ENCODE assay signal across 9 mouse cellular contexts in genomic region chr10:80097275-80097674, GRCm38 (mm10). TPM values are rescaled to one million over a fixed set of nuclear protein-coding genes. Genes with fewer than 3 reads are reported as not detected.
A peak's percentile ranks its signal among the peaks of the same experiment; 100 is the strongest.
DNase-seq lines count a peak whose midpoint lies in the region; ATAC-seq lines count a peak whose summit lies in the region.
"Had no signal": no experiment of that assay in that cellular context is flagged by ENCODE, and none has a peak within 500 bp of the region (broad histone marks: within the 10 kb centered on the region; RNA-seq: fewer than 3 reads in every experiment).

No protein-coding gene starts in this region.

- 17% methylated on average over 7 of the region's 7 CpGs for WGBS in hindbrain, embryonic 12.5 days
- 26% methylated on average over 6 of the region's 7 CpGs for WGBS in hindbrain, embryonic 16.5 days
- WGBS in limb, embryonic 12.5 days = 14% methylated on average over 7 of the region's 7 CpGs

- ATAC-seq in hindbrain, embryonic 12.5 days (ENCODE audit: low FRiP score) = no peak
- no peak for ATAC-seq in hindbrain, embryonic 16.5 days
- no peak for ATAC-seq in limb, embryonic 12.5 days (ENCODE audit: insufficient number of reproducible peaks, insufficient read depth, low FRiP score, low TSS enrichment, low read depth)

- 0 out of 2 replicates have a peak overlapping the region, but pooled peaks have one; percentile 13 for H3K9ac ChIP-seq in hindbrain, embryonic 12.5 days
- no peak overlapping the region for H3K9ac ChIP-seq in hindbrain, embryonic 16.5 days (ENCODE audit: low read depth, low read length)
- H3K9ac ChIP-seq in limb, embryonic 12.5 days (replicated peaks) = peak overlapping the region; percentile 19; the same call in 1 of the 2 replicates
- H3K9ac ChIP-seq: neural tube, embryonic 13.5 days had no signal

- H3K36me3 ChIP-seq in hindbrain, embryonic 12.5 days = no peaks in the 10 kb centered on the region; the same call in 1 of the 2 replicates
- no peaks in the 10 kb centered on the region for H3K36me3 ChIP-seq in hindbrain, embryonic 16.5 days (ENCODE audit: control insufficient read depth, insufficient read depth, low read length)
- H3K36me3 ChIP-seq in limb, embryonic 12.5 days = no peaks in the 10 kb centered on the region
- H3K36me3 ChIP-seq: neural tube, embryonic 13.5 days had no signal

- H3K4me1 ChIP-seq in hindbrain, embryonic 12.5 days = peaks cover 32% of the 10 kb centered on the region
- H3K4me1 ChIP-seq in hindbrain, embryonic 16.5 days (ENCODE audit: control insufficient read depth, insufficient read depth, low read depth, low read length) = peaks cover 13% of the 10 kb centered on the region
- peaks cover 35% of the 10 kb centered on the region for H3K4me1 ChIP-seq in limb, embryonic 12.5 days (replicated peaks)

- no peaks in the 10 kb centered on the region for H3K9me3 ChIP-seq in hindbrain, embryonic 12.5 days (replicated peaks)
- H3K9me3 ChIP-seq in hindbrain, embryonic 16.5 days (ENCODE audit: control insufficient read depth, low read length) = no peaks in the 10 kb centered on the region
- H3K9me3 ChIP-seq in limb, embryonic 12.5 days = no peaks in the 10 kb centered on the region
- H3K9me3 ChIP-seq: neural tube, embryonic 13.5 days had no signal

- no peak overlapping the region for H3K4me3 ChIP-seq in hindbrain, embryonic 12.5 days
- no peak overlapping the region for H3K4me3 ChIP-seq in hindbrain, embryonic 16.5 days (ENCODE audit: low read length)
- no peak overlapping the region for H3K4me3 ChIP-seq in limb, embryonic 12.5 days (replicated peaks)
- H3K4me3 ChIP-seq: neural tube, embryonic 13.5 days had no signal

- DNase-seq in urinary bladder, postnatal 14 days (ENCODE audit: low spot score) = peak; percentile 56
- DNase-seq in urinary bladder, postnatal 36 days (ENCODE audit: low spot score in 2 of 2) = no peak
- DNase-seq in layer of hippocampus, postnatal 25 days (ENCODE audit: extremely low spot score in 1 of 2, low spot score in 1 of 2) = no peak
- no peak for DNase-seq in gastrocnemius, postnatal 25 days
- DNase-seq: heart, postnatal 14 days had no signal

- no peaks in the 10 kb centered on the region for H3K27me3 ChIP-seq in hindbrain, embryonic 12.5 days
- no peaks in the 10 kb centered on the region for H3K27me3 ChIP-seq in hindbrain, embryonic 16.5 days (replicated peaks; ENCODE audit: control insufficient read depth, insufficient read depth, low read length)
- no peaks in the 10 kb centered on the region for H3K27me3 ChIP-seq in limb, embryonic 12.5 days
- H3K27me3 ChIP-seq: neural tube, embryonic 13.5 days had no signal

- peak overlapping the region; percentile 11; the same call in 1 of the 2 replicates for H3K4me2 ChIP-seq in hindbrain, embryonic 12.5 days (replicated peaks)
- no peak overlapping the region for H3K4me2 ChIP-seq in hindbrain, embryonic 16.5 days (ENCODE audit: low read length)
- H3K4me2 ChIP-seq in limb, embryonic 12.5 days = peak overlapping the region; percentile 13; the same call in 1 of the 2 replicates
- H3K4me2 ChIP-seq: neural tube, embryonic 13.5 days had no signal

- H3K27ac ChIP-seq in hindbrain, embryonic 12.5 days = no peak overlapping the region
- no peak overlapping the region for H3K27ac ChIP-seq in hindbrain, embryonic 16.5 days (ENCODE audit: low read depth, low read length)
- peak overlapping the region; percentile 73 for H3K27ac ChIP-seq in limb, embryonic 12.5 days
- H3K27ac ChIP-seq: neural tube, embryonic 13.5 days had no signal

RNA-seq across cellular contexts. Expression of gene Sbno2, which starts 8.1 kb away (rescaled TPM):
- 15.1 TPM in 2 replicates for polyA plus RNA-seq in hindbrain, embryonic 12.5 days (2016; fragmentation: Nextera tagmentation; extraction: Ambion mirVana)
- 10.3 and 13.0 TPM in 2 replicates for polyA plus RNA-seq in hindbrain, embryonic 16.5 days (2015; fragmentation: Nextera tagmentation; extraction: Ambion mirVana)
- 13.9 and 14.4 TPM in 2 replicates for polyA plus RNA-seq in limb, embryonic 12.5 days (2016; fragmentation: Nextera tagmentation; extraction: Ambion mirVana)
- total RNA-seq in layer of hippocampus, postnatal 25 days (2021) = 10 to 100 TPM; 14.5 to 22.0 TPM
- 1 to 10 TPM; 5.6 to 6.7 TPM for total RNA-seq in gastrocnemius, postnatal 25 days (2021)

RNA-seq across cellular contexts. Expression of gene Stk11, which starts 18.3 kb away (rescaled TPM):
- 13.1 and 16.1 TPM in 2 replicates for polyA plus RNA-seq in hindbrain, embryonic 12.5 days (2016; fragmentation: Nextera tagmentation; extraction: Ambion mirVana)
- polyA plus RNA-seq in hindbrain, embryonic 16.5 days (2015; fragmentation: Nextera tagmentation; extraction: Ambion mirVana) = 17.7 and 18.3 TPM in 2 replicates
- polyA plus RNA-seq in limb, embryonic 12.5 days (2016; fragmentation: Nextera tagmentation; extraction: Ambion mirVana) = 16.1 and 18.1 TPM in 2 replicates
- total RNA-seq in layer of hippocampus, postnatal 25 days (2021) = 10 to 100 TPM; 89.1 to 94.3 TPM
- total RNA-seq in gastrocnemius, postnatal 25 days (2021) = 100 to 1,000 TPM in 1 of 2 experiments, 10 to 100 TPM in 1; 99.8 to 120 TPM

RNA-seq across cellular contexts. Expression of gene Atp5d, which starts 41.2 kb away (rescaled TPM):
- polyA plus RNA-seq in hindbrain, embryonic 12.5 days (2016; fragmentation: Nextera tagmentation; extraction: Ambion mirVana) = 351 and 385 TPM in 2 replicates
- polyA plus RNA-seq in hindbrain, embryonic 16.5 days (2015; fragmentation: Nextera tagmentation; extraction: Ambion mirVana) = 554 and 581 TPM in 2 replicates
- polyA plus RNA-seq in limb, embryonic 12.5 days (2016; fragmentation: Nextera tagmentation; extraction: Ambion mirVana) = 460 and 465 TPM in 2 replicates
- total RNA-seq in layer of hippocampus, postnatal 25 days (2021) = 100 to 1,000 TPM; 338 to 391 TPM
- total RNA-seq in gastrocnemius, postnatal 25 days (2021) = 100 to 1,000 TPM; 634 to 665 TPM

RNA-seq across cellular contexts. Expression of gene Cbarp, which starts 43.4 kb away (rescaled TPM):
- 18.4 and 22.3 TPM in 2 replicates for polyA plus RNA-seq in hindbrain, embryonic 12.5 days (2016; fragmentation: Nextera tagmentation; extraction: Ambion mirVana)
- polyA plus RNA-seq in hindbrain, embryonic 16.5 days (2015; fragmentation: Nextera tagmentation; extraction: Ambion mirVana) = 98.8 and 130 TPM in 2 replicates
- polyA plus RNA-seq in limb, embryonic 12.5 days (2016; fragmentation: Nextera tagmentation; extraction: Ambion mirVana) = 4.9 and 5.6 TPM in 2 replicates
- 100 to 1,000 TPM; 399 to 401 TPM for total RNA-seq in layer of hippocampus, postnatal 25 days (2021)
- 1 to 10 TPM; 1.2 to 1.6 TPM for total RNA-seq in gastrocnemius, postnatal 25 days (2021)

RNA-seq across cellular contexts. Expression of gene Gpx4, which starts 50.3 kb away (rescaled TPM):
- 449 and 484 TPM in 2 replicates for polyA plus RNA-seq in hindbrain, embryonic 12.5 days (2016; fragmentation: Nextera tagmentation; extraction: Ambion mirVana)
- 601 and 643 TPM in 2 replicates for polyA plus RNA-seq in hindbrain, embryonic 16.5 days (2015; fragmentation: Nextera tagmentation; extraction: Ambion mirVana)
- polyA plus RNA-seq in limb, embryonic 12.5 days (2016; fragmentation: Nextera tagmentation; extraction: Ambion mirVana) = 463 and 494 TPM in 2 replicates
- total RNA-seq in layer of hippocampus, postnatal 25 days (2021) = 100 to 1,000 TPM; 486 to 515 TPM
- 100 to 1,000 TPM; 527 to 618 TPM for total RNA-seq in gastrocnemius, postnatal 25 days (2021)
